In genomic region chr5:100519027-100519411, GRCm38 (mm10) we compare ENCODE assay signal across 9 mouse cellular contexts. TPM values are rescaled to one million over a fixed set of nuclear protein-coding genes. Genes with fewer than 3 reads are reported as not detected.
DNase-seq lines count a peak whose midpoint lies in the region; ATAC-seq and TF ChIP-seq lines count a peak whose summit lies in the region.
"Had no signal": no experiment of that assay in that cellular context is flagged by ENCODE, and none has a peak within 500 bp of the region (broad histone marks: within the 10 kb centered on the region; RNA-seq: fewer than 3 reads in every experiment).

No protein-coding gene starts in this region.

- DNase-seq in heart, postnatal 0 days (ENCODE audit: low spot score): no peak
- no peak for DNase-seq in heart, postnatal 10 days
- no peak for DNase-seq in forebrain, postnatal 0 days
- no peak for DNase-seq in midbrain, embryonic 10.5 days (ENCODE audit: low spot score)
- no peak for DNase-seq in right cerebral cortex, postnatal 14 days
- no peak for DNase-seq in gastrocnemius, postnatal 14 days
- no peak for DNase-seq in thymus, postnatal 25 days

- intact Hi-C loops in heart, postnatal 10 days (cut with DNase I): loop anchor here (2.0 kb wide), 3 partner anchors 20 to 102 kb away; partner anchors contain the start of gene Sec31a
- intact Hi-C loops in gastrocnemius, postnatal 14 days (cut with DNase I; ENCODE audit: low total_unique reads): loop anchor here (5.0 kb wide), 1 partner anchor 87 kb away; no protein-coding TSS in a partner anchor

- 5% methylated on average over 5 of the region's 5 CpGs for WGBS in heart, postnatal 0 days
- WGBS in bone marrow, adult 2 months: 6% methylated on average over 5 of the region's 5 CpGs
- 6% methylated on average over 5 of the region's 5 CpGs for WGBS in forebrain, postnatal 0 days
- WGBS in midbrain, embryonic 10.5 days: 14% methylated on average over 5 of the region's 5 CpGs

- H3K4me2 ChIP-seq in heart, postnatal 0 days (ENCODE audit: low read depth, low read length): peak overlapping the region; percentile 71
- H3K4me2 ChIP-seq in forebrain, postnatal 0 days (ENCODE audit: low read depth): peak overlapping the region; percentile 71

- H3K27ac ChIP-seq in heart, postnatal 0 days (ENCODE audit: low read depth): peak overlapping the region; percentile 82
- no peak overlapping the region for H3K27ac ChIP-seq in bone marrow, adult 2 months (ENCODE audit: control insufficient read depth, insufficient read depth, low read depth, low read length, poor library complexity)
- H3K27ac ChIP-seq in forebrain, postnatal 0 days (ENCODE audit: low read depth, low read length): peak overlapping the region; percentile 86
- H3K27ac ChIP-seq in midbrain, embryonic 10.5 days (replicated peaks): peak overlapping the region; percentile 93

- ATAC-seq in heart, postnatal 0 days (ENCODE audit: insufficient read depth, low read depth): no peak
- no peak for ATAC-seq in forebrain, postnatal 0 days

- no peak for TF ChIP-seq CTCF in heart, postnatal 0 days (IDR thresholded peaks at IDR 0.05; ENCODE audit: low read depth)
- no peak for TF ChIP-seq CTCF in bone marrow, adult 2 months (IDR thresholded peaks at IDR 0.05; ENCODE audit: control insufficient read depth, insufficient read depth, low read length)
- TF ChIP-seq CTCF in forebrain, postnatal 0 days (IDR thresholded peaks at IDR 0.05; ENCODE audit: low read depth): no peak

- TF ChIP-seq POLR2A in bone marrow, adult 2 months (IDR thresholded peaks at IDR 0.05; ENCODE audit: borderline replicate concordance, control insufficient read depth, low read depth, low read length): no peak

- H3K36me3 ChIP-seq in heart, postnatal 0 days (replicated peaks; ENCODE audit: control insufficient read depth, insufficient read depth, low read length): 0 out of 2 replicates have a peak, but pooled peaks cover 4% of the 10 kb centered on the region
- H3K36me3 ChIP-seq in forebrain, postnatal 0 days (ENCODE audit: insufficient read depth): no peaks in the 10 kb centered on the region
- peaks cover 18% of the 10 kb centered on the region for H3K36me3 ChIP-seq in midbrain, embryonic 10.5 days

- peak overlapping the region; percentile 85 for H3K9ac ChIP-seq in heart, postnatal 0 days (replicated peaks; ENCODE audit: low read depth, low read length)
- H3K9ac ChIP-seq in forebrain, postnatal 0 days: peak overlapping the region; percentile 79

- TF ChIP-seq EP300 in heart, postnatal 0 days (IDR thresholded peaks at IDR 0.05; ENCODE audit: low read depth): no peak

- no peaks in the 10 kb centered on the region for H3K9me3 ChIP-seq in heart, postnatal 0 days (replicated peaks; ENCODE audit: control insufficient read depth, low read length)
- no peaks in the 10 kb centered on the region for H3K9me3 ChIP-seq in forebrain, postnatal 0 days (ENCODE audit: low read length)
- H3K9me3 ChIP-seq in midbrain, embryonic 10.5 days (replicated peaks): no peaks in the 10 kb centered on the region

- no peaks in the 10 kb centered on the region for H3K27me3 ChIP-seq in heart, postnatal 0 days (ENCODE audit: control insufficient read depth, insufficient read depth, low read length)
- H3K27me3 ChIP-seq in forebrain, postnatal 0 days (ENCODE audit: insufficient read depth, low read length): no peaks in the 10 kb centered on the region
- H3K27me3 ChIP-seq in midbrain, embryonic 10.5 days (ENCODE audit: low read depth, poor library complexity, severe bottlenecking): no peaks in the 10 kb centered on the region
- H3K27me3 ChIP-seq: Patski had no signal

- H3K4me1 ChIP-seq in heart, postnatal 0 days (ENCODE audit: control insufficient read depth, insufficient read depth): peaks cover 21% of the 10 kb centered on the region
- no peaks in the 10 kb centered on the region; the same call in 1 of the 2 replicates for H3K4me1 ChIP-seq in bone marrow, adult 2 months (ENCODE audit: control insufficient read depth, insufficient read depth, low read length)
- peaks cover 9% of the 10 kb centered on the region for H3K4me1 ChIP-seq in forebrain, postnatal 0 days (ENCODE audit: insufficient read depth)
- peaks cover 19% of the 10 kb centered on the region for H3K4me1 ChIP-seq in midbrain, embryonic 10.5 days

- peak overlapping the region; percentile 87 for H3K4me3 ChIP-seq in heart, postnatal 0 days (ENCODE audit: low read depth, low read length)
- peak overlapping the region; percentile 85 for H3K4me3 ChIP-seq in bone marrow, adult 2 months (replicated peaks; ENCODE audit: control insufficient read depth, low read depth, low read length)
- H3K4me3 ChIP-seq in forebrain, postnatal 0 days (ENCODE audit: low read depth, low read length): peak overlapping the region; percentile 90
- peak overlapping the region; percentile 87 for H3K4me3 ChIP-seq in midbrain, embryonic 10.5 days

RNA-seq across cellular contexts. Expression of gene Cops4, which starts 0.9 kb away (rescaled TPM):
- total RNA-seq in heart, postnatal 0 days (2014; rRNA removed; ENCODE audit: low replicate concordance): 101 and 118 TPM in 2 replicates
- polyA plus RNA-seq in heart, postnatal 0 days (2015; fragmentation: Nextera tagmentation; extraction: Ambion mirVana): 140 and 143 TPM in 2 replicates
- total RNA-seq in heart, postnatal 10 days (2021): 10 to 100 TPM; 82.2 to 87.9 TPM
- polyA plus RNA-seq in bone marrow, adult 2 months (2011; ENCODE audit: insufficient read depth, insufficient read length, low replicate concordance, missing spikeins): 26.8 and 45.5 TPM in 2 replicates
- 136 and 159 TPM in 2 replicates for total RNA-seq in forebrain, postnatal 0 days (2014; rRNA removed)
- polyA plus RNA-seq in forebrain, postnatal 0 days (2015; fragmentation: Nextera tagmentation; extraction: Ambion mirVana): 172 and 184 TPM in 2 replicates
- polyA plus RNA-seq in midbrain, embryonic 10.5 days (2016; fragmentation: Nextera tagmentation; extraction: Ambion mirVana): 239 and 245 TPM in 2 replicates
- total RNA-seq in gastrocnemius, postnatal 14 days (2021): 10 to 100 TPM; 88.8 TPM

RNA-seq across cellular contexts. Expression of gene Lin54, which starts 18.6 kb away (rescaled TPM):
- 12.8 and 21.1 TPM in 2 replicates for total RNA-seq in heart, postnatal 0 days (2014; rRNA removed; ENCODE audit: low replicate concordance)
- 5.5 and 6.1 TPM in 2 replicates for polyA plus RNA-seq in heart, postnatal 0 days (2015; fragmentation: Nextera tagmentation; extraction: Ambion mirVana)
- 10 to 100 TPM; 12.0 to 14.7 TPM for total RNA-seq in heart, postnatal 10 days (2021)
- 6.8 and 12.5 TPM in 2 replicates for polyA plus RNA-seq in bone marrow, adult 2 months (2011; ENCODE audit: insufficient read depth, insufficient read length, low replicate concordance, missing spikeins)
- total RNA-seq in forebrain, postnatal 0 days (2014; rRNA removed): 14.0 and 14.2 TPM in 2 replicates
- 4.8 and 7.2 TPM in 2 replicates for polyA plus RNA-seq in forebrain, postnatal 0 days (2015; fragmentation: Nextera tagmentation; extraction: Ambion mirVana)
- 14.4 and 15.0 TPM in 2 replicates for polyA plus RNA-seq in midbrain, embryonic 10.5 days (2016; fragmentation: Nextera tagmentation; extraction: Ambion mirVana)
- 1 to 10 TPM; 5.8 to 6.4 TPM for total RNA-seq in gastrocnemius, postnatal 14 days (2021)

RNA-seq across cellular contexts. Expression of gene Plac8, which starts 53.0 kb away (rescaled TPM):
- total RNA-seq in heart, postnatal 0 days (2014; rRNA removed; ENCODE audit: low replicate concordance): 5.2 and 12.5 TPM in 2 replicates
- polyA plus RNA-seq in heart, postnatal 0 days (2015; fragmentation: Nextera tagmentation; extraction: Ambion mirVana): 2.9 and 3.2 TPM in 2 replicates
- 1 to 10 TPM; 2.1 to 3.1 TPM for total RNA-seq in heart, postnatal 10 days (2021)
- polyA plus RNA-seq in bone marrow, adult 2 months (2011; ENCODE audit: insufficient read depth, insufficient read length, low replicate concordance, missing spikeins): 49.3 and 141 TPM in 2 replicates
- total RNA-seq in forebrain, postnatal 0 days (2014; rRNA removed): 0.38 and 3.5 TPM in 2 replicates
- polyA plus RNA-seq in forebrain, postnatal 0 days (2015; fragmentation: Nextera tagmentation; extraction: Ambion mirVana): 1.5 and 2.0 TPM in 2 replicates
- polyA plus RNA-seq in midbrain, embryonic 10.5 days (2016; fragmentation: Nextera tagmentation; extraction: Ambion mirVana): 2.5 and 2.7 TPM in 2 replicates
- total RNA-seq in gastrocnemius, postnatal 14 days (2021): under 1 TPM in 1 of 2 experiments, not detected in 1; 0.90 TPM
